Mouse (Mus musculus) heart, postnatal 0 days (tissue): Measurements from ENCODE around the gene Ntm. TPM values are rescaled to one million over a fixed set of nuclear protein-coding genes. Genes with fewer than 3 reads are reported as not detected.

Source experiments
- ATAC-seq: fragments of 200-750 bp; cut with Nextera tagmentation; 2 replicates; pipeline ENCODE4 v1.8.0; 2017; ENCODE audit warnings: low read depth, moderate number of reproducible peaks, moderate library complexity; ENCODE audit not compliant: insufficient read depth
- DNase-seq: peaks from one replicate; pipeline ENCODE4 v3.0.0-alpha.2; 2016; ENCODE audit warnings: low spot score
- H3K27ac ChIP-seq: fragments of 300-500 bp; sonication (generic); 2 replicates; pipeline ENCODE4 v1.5.1; 2014; ENCODE audit warnings: low read depth, mild to moderate bottlenecking
- H3K27me3 ChIP-seq: fragments of 300-500 bp; sonication (generic); 2 replicates; pipeline ENCODE4 v1.6.1; 2014; ENCODE audit warnings: low read length, mixed read lengths; ENCODE audit not compliant: control insufficient read depth, insufficient read depth
- H3K36me3 ChIP-seq: fragments of 300-500 bp; sonication (generic); replicated peaks from 2 replicates; pipeline ENCODE4 v1.6.1; 2014; ENCODE audit warnings: low read length, mixed read lengths; ENCODE audit not compliant: control insufficient read depth, insufficient read depth
- H3K4me1 ChIP-seq: fragments of 300-500 bp; sonication (generic); 2 replicates; pipeline ENCODE4 v1.6.1; 2014; ENCODE audit warnings: antibody characterized with exemption; ENCODE audit not compliant: control insufficient read depth, insufficient read depth
- H3K4me2 ChIP-seq: fragments of 300-500 bp; sonication (generic); 2 replicates; pipeline ENCODE4 v1.6.1; 2014; ENCODE audit warnings: low read depth, mild to moderate bottlenecking, low read length, moderate library complexity
- H3K4me3 ChIP-seq: fragments of 300-500 bp; sonication (generic); 2 replicates; pipeline ENCODE4 v1.5.1; 2014; ENCODE audit warnings: low read depth, low read length
- H3K9ac ChIP-seq: fragments of 300-500 bp; sonication (generic); replicated peaks from 2 replicates; pipeline ENCODE4 v1.6.1; 2014; ENCODE audit warnings: low read depth, low read length, mixed read lengths
- H3K9me3 ChIP-seq: fragments of 300-500 bp; sonication (generic); replicated peaks from 2 replicates; pipeline ENCODE4 v1.6.1; 2016; ENCODE audit warnings: low read length; ENCODE audit not compliant: control insufficient read depth
- CTCF ChIP-seq: IDR thresholded peaks from 2 replicates; pipeline ENCODE4 v1.5.1; 2016; ENCODE audit warnings: antibody characterized with exemption, control low read depth, low read depth
- EP300 ChIP-seq: IDR thresholded peaks from 2 replicates; pipeline ENCODE4 v1.6.1; 2016; ENCODE audit warnings: antibody characterized with exemption, low read depth
- WGBS: fragments of 180-500 bp; shearing (Covaris S2); extraction: QIAGEN DNeasy Blood & Tissue Kit; methylation state at CpG from one replicate; pipeline ENCODE4 v1.1.7; 2014; 5-methylcytosine and 5-hydroxymethylcytosine counted together
- polyA plus RNA-seq: library from polyadenylated mRNA; unstranded; fragments of >200 nt; fragmentation: Nextera tagmentation; extraction: Ambion mirVana; gene quantifications from 2 replicates; pipeline ENCODE4 v1.2.1, GENCODE M21; 2015
- total RNA-seq: library from RNA; depleted of rRNA; stranded (reverse); fragments of >200 nt; gene quantifications from 2 replicates; pipeline ENCODE4 v1.2.3, GENCODE M21; 2014; ENCODE audit warnings: low replicate concordance

Ntm gene
- total and polyA plus RNA-seq, 2 experiments from 2014 or later = 7.1 to 8.8 TPM

DNA sequence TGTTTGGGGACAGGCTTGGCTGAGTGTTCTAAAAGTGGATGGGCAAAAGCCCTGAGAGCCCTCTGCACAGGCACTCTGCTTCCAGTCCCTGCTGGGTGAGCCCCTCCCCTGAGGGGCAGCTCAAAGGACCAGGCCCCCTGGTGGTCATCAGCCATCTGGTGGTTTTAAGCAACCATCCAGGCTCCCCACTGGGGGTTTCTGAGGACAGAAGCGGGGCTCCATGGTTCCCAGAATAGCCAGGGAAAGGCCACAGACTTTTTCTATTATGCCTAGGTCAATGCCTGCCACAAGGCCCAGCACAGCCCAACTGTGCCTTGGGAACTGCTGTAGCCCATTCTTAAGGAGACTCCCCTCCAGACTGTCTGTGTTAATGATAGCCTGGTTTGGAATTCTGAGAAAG lies 98.1 kb downstream of the Ntm start:
- H3K4me1 ChIP-seq = no peaks in the 10 kb centered on the region
- H3K4me3 ChIP-seq = no peak overlapping the region
- H3K9ac ChIP-seq = no peak overlapping the region
- H3K4me2 ChIP-seq = no peak overlapping the region
- WGBS = 23% methylated on average over 1 of the region's 1 CpGs
- H3K27me3 ChIP-seq = no peaks in the 10 kb centered on the region
- TF ChIP-seq CTCF (peak; percentile 22; the same call in 1 of the 2 replicates), EP300 (no peak)
- DNase-seq (no peak), ATAC-seq (no peak)
- no peaks in the 10 kb centered on the region for H3K36me3 ChIP-seq
- H3K9me3 ChIP-seq = no peaks in the 10 kb centered on the region
- H3K27ac ChIP-seq = no peak overlapping the region

- no peak for TF ChIP-seq CTCF
- Histone ChIP-seq H3K27me3 (no peaks in the 10 kb centered on the region), H3K4me1 (no peaks in the 10 kb centered on the region), H3K27ac (no peak overlapping the region), H3K9ac (no peak overlapping the region), H3K4me2 (no peak overlapping the region), H3K36me3 (no peaks in the 10 kb centered on the region), H3K9me3 (no peaks in the 10 kb centered on the region), H3K4me3 (no peak overlapping the region)
- 44% methylated on average over 5 of the region's 5 CpGs for WGBS
- DNase-seq (no peak), ATAC-seq (no peak)
Measured at GRCm38 (mm10) chr9:29862408-29862807, 100.5 kb downstream of the Ntm start.

- Histone ChIP-seq H3K4me3 (no peak overlapping the region), H3K36me3 (no peaks in the 10 kb centered on the region), H3K4me2 (no peak overlapping the region), H3K9ac (no peak overlapping the region), H3K27ac (no peak overlapping the region), H3K9me3 (no peaks in the 10 kb centered on the region), H3K27me3 (no peaks in the 10 kb centered on the region), H3K4me1 (no peaks in the 10 kb centered on the region)
- DNase-seq (no peak), ATAC-seq (no peak)
- 85% methylated on average over 6 of the region's 6 CpGs for WGBS
- TF ChIP-seq CTCF (no peak), EP300 (no peak)
Measured at GRCm38 (mm10) chr9:29859256-29860048, 103.5 kb downstream of the Ntm start.

DNA sequence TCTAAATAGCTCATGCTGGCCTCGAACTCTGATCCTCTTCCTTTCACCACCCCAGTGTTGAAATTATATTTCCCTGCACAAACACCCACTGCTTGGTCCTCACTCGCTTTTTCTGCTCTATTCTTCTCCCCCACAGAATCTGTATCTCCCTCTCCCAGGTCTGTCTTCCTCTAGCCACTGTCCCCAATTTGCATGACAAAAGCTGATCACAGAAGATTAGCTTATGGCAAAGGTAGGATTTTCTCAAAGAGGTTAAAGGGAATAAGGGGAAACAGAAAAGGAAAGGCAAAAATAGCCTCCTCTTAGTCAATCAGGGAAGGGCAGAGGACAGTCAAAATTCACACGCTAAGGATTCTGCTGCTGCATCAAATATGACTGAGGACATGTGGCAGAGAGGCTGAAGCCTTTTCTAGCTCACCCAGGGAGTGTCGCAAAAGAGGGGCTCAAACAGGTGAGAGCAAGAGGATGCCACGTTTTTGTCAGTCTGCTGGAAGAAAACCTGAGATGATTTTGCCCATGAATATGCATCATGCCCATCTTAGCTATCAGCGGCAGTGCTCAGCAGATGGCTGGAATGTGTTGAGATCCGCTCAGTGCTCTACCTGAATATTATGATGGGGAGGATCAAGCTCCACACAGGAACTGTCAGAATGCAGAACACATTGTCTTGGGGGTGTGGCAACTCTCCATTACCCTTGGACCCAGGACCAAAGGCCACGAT lies 114.0 kb downstream of the Ntm start:
- H3K9me3 ChIP-seq = no peaks in the 10 kb centered on the region
- no peak for TF ChIP-seq EP300
- no peak for TF ChIP-seq CTCF
- H3K4me3 ChIP-seq = no peak overlapping the region
- 40% methylated on average over 8 of the region's 8 CpGs for WGBS
- DNase-seq = no peak
- no peak for ATAC-seq
- H3K4me2 ChIP-seq = no peak overlapping the region
- H3K27ac ChIP-seq = no peak overlapping the region
- H3K27me3 ChIP-seq = no peaks in the 10 kb centered on the region
- H3K9ac ChIP-seq = no peak overlapping the region
- no peaks in the 10 kb centered on the region for H3K4me1 ChIP-seq
- H3K36me3 ChIP-seq = no peaks in the 10 kb centered on the region

DNA sequence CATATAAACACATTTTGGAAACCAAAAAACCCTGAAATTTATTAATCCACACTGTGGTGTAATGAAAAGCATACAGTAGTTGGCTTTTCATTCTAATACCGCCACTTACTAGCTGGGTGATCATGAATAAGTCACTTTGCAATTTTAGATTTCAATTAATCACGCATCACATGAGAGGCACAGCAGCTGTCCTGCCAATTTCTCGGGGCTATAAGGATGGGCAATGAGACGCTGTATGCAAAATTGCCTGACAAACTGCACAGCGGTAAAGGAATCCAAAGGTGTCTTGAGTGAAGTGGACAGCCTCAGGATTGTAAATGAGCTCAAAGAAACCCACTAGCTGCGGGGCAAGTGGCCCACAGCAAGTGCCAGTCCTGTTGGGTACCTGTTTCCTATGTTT lies 125.6 kb downstream of the Ntm start:
- no peaks in the 10 kb centered on the region for H3K9me3 ChIP-seq
- TF ChIP-seq CTCF = no peak
- no peak for TF ChIP-seq EP300
- H3K27ac ChIP-seq = no peak overlapping the region
- no peak overlapping the region for H3K9ac ChIP-seq
- H3K4me2 ChIP-seq = no peak overlapping the region
- no peaks in the 10 kb centered on the region for H3K4me1 ChIP-seq
- no peaks in the 10 kb centered on the region for H3K36me3 ChIP-seq
- H3K27me3 ChIP-seq = no peaks in the 10 kb centered on the region
- H3K4me3 ChIP-seq = no peak overlapping the region
- 76% methylated on average over 6 of the region's 6 CpGs for WGBS
- DNase-seq (no peak), ATAC-seq (no peak)
